Mouse (Mus musculus): ENCODE data around the gene Rapgef5.

Rapgef5 gene

GRCm38 (mm10) chr12:117516179-117516578, at the start of gene Rapgef5:
Gene Rapgef5 (plus strand): TSS chr12:117516479.
- DNase-seq (ENCODE audit: low spot score in 2 of 2): no peak

GRCm38 (mm10) chr12:117468329-117468728, 48.0 kb upstream of the Rapgef5 start:
- no peak for DNase-seq (ENCODE audit: low spot score in 2 of 2)

- no peak for DNase-seq (ENCODE audit: low spot score in 2 of 2)
Measured at GRCm38 (mm10) chr12:117479014-117479413, 37.3 kb upstream of the Rapgef5 start.

GRCm38 (mm10) chr12:117479680-117480079, 36.6 kb upstream of the Rapgef5 start:
- no peak for DNase-seq (ENCODE audit: low spot score in 2 of 2)

GRCm38 (mm10) chr12:117480958-117481357, 35.3 kb upstream of the Rapgef5 start:
- DNase-seq (ENCODE audit: low spot score in 2 of 2): no peak

GRCm38 (mm10) chr12:117482665-117483064, 33.6 kb upstream of the Rapgef5 start:
- peak in 1 of 2 experiments; percentile 21 for DNase-seq (ENCODE audit: low spot score in 2 of 2)

- DNase-seq (ENCODE audit: low spot score in 2 of 2): no peak
Measured at GRCm38 (mm10) chr12:117486118-117487057, 29.9 kb upstream of the Rapgef5 start.

GRCm38 (mm10) chr12:117496501-117497176, 19.6 kb upstream of the Rapgef5 start:
- DNase-seq (ENCODE audit: low spot score in 2 of 2): no peak

GRCm38 (mm10) chr12:117497361-117497760, 18.9 kb upstream of the Rapgef5 start:
- DNase-seq (ENCODE audit: low spot score in 2 of 2): no peak

GRCm38 (mm10) chr12:117499242-117499641, 17.0 kb upstream of the Rapgef5 start:
- DNase-seq (ENCODE audit: low spot score in 2 of 2): no peak

- peak; percentile 50 to 57 for DNase-seq (ENCODE audit: low spot score in 2 of 2)
Measured at GRCm38 (mm10) chr12:117501180-117501579, 15.1 kb upstream of the Rapgef5 start.

- DNase-seq (ENCODE audit: low spot score in 2 of 2): no peak
Measured at GRCm38 (mm10) chr12:117502834-117503233, 13.4 kb upstream of the Rapgef5 start.

GRCm38 (mm10) chr12:117505163-117505562, 11.1 kb upstream of the Rapgef5 start:
- DNase-seq (ENCODE audit: low spot score in 2 of 2): no peak

GRCm38 (mm10) chr12:117507772-117508171, 8.5 kb upstream of the Rapgef5 start:
- no peak for DNase-seq (ENCODE audit: low spot score in 2 of 2)

- DNase-seq (ENCODE audit: low spot score in 2 of 2): no peak
Measured at GRCm38 (mm10) chr12:117509919-117510318, 6.4 kb upstream of the Rapgef5 start.

- no peak for DNase-seq (ENCODE audit: low spot score in 2 of 2)
Measured at GRCm38 (mm10) chr12:117512468-117512867, 3.8 kb upstream of the Rapgef5 start.

- no peak for DNase-seq (ENCODE audit: low spot score in 2 of 2)
Measured at GRCm38 (mm10) chr12:117513150-117513932, 2.9 kb upstream of the Rapgef5 start.

- no peak for DNase-seq (ENCODE audit: low spot score in 2 of 2)
Measured at GRCm38 (mm10) chr12:117517275-117517936, 1.1 kb downstream of the Rapgef5 start.

- no peak for DNase-seq (ENCODE audit: low spot score in 2 of 2)
Measured at GRCm38 (mm10) chr12:117524311-117525013, 8.2 kb downstream of the Rapgef5 start.

GRCm38 (mm10) chr12:117527889-117528288, 11.6 kb downstream of the Rapgef5 start:
- no peak for DNase-seq (ENCODE audit: low spot score in 2 of 2)
